Mouse (Mus musculus) mouse embryonic stem cell (cell line): ENCODE data around the gene Tnrc6a.

Experiments used
- in situ Hi-C, 2 experiments: fragments of 300-500 bp; cut with MboI; formaldehyde crosslinking; loops; 1 replicate in 1 of 2; 3 replicates in 1 of 2; pipeline ENCODE4 v1.14.3; 2019 to 2020; ENCODE audit warnings: low sequenced_read_pairs in 2 of 2, low pct_unique_long_range_greater_than_20kb in 1 of 2, mixed read lengths in 1 of 2; ENCODE audit not compliant: unreplicated experiment in 1 of 2

Gene Tnrc6a

DNA sequence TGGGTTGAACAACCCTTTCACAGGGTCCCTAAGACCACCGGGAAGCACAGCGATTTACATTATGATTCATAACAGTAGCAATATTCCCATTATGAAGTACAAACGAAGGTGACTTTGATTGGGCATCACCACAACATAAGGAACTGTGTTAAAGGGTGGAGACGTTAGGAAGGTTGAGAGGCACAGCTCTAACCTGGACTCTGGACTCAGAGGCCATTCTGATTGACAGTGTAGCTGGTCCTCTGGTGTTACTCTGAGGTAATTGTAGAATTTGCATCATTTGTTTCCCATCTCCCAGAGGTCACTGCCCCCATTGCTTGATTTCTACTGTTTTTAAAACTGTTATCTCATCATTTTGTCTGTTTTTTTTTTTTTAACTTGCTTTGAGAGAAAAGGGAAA is 6.5 kb upstream of the Tnrc6a start:
- in situ Hi-C loops, result no loop called here

- in situ Hi-C loops, result no loop called here
Measured at GRCm38 (mm10) chr7:123120516-123120915, 3.2 kb upstream of the Tnrc6a start.

- in situ Hi-C loops, result no loop called here
Measured at GRCm38 (mm10) chr7:123124299-123124716, 623 bp downstream of the Tnrc6a start.

- in situ Hi-C loops, result no loop called here
Measured at GRCm38 (mm10) chr7:123124735-123125181, 1.1 kb downstream of the Tnrc6a start.

- in situ Hi-C loops, result no loop called here
Measured at GRCm38 (mm10) chr7:123126056-123126455, 2.4 kb downstream of the Tnrc6a start.

DNA sequence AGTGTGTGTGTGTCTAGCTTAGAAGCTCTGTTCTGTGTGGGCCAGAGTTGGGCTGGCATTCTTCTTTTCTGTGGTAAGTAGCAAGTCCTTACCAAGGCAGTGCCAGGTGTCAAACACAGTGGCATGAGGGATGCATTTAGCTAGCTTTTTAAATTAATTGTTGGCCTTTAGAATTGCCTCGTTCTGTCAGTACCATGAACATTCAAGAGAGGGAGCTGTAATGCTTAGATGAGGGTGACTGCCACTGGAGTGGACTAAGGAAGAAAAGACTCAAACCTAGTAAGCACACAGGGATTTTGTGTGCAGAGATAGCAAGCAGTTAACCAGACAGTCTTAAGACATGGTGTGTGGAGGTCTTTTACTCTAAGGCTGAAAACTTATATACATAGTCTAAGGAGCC is 3.6 kb downstream of the Tnrc6a start:
- in situ Hi-C loops, result no loop called here

- in situ Hi-C loops, result no loop called here
Measured at GRCm38 (mm10) chr7:123127981-123128380, 4.3 kb downstream of the Tnrc6a start.

- in situ Hi-C loops, result no loop called here
Measured at GRCm38 (mm10) chr7:123129061-123129460, 5.4 kb downstream of the Tnrc6a start.

DNA sequence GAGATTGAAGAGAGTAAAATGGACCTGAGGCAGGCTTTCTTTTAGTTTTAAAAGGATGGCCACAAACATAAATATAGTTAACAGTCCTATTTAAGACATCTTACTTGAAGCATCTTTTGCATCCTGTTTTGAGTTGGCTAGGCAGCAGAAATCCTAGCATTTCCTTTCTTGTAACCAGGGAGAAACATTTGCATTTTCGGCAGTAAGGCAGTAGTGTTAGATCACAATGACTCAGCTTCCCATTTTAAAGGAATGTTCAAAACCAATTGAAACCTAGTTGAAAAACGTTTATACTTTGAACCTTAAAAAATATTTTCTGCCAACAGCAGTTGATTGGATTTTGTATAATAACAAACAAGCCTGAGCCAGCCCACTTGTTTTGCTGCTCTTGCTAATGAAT is 6.5 kb downstream of the Tnrc6a start:
- in situ Hi-C loops, result no loop called here

- in situ Hi-C loops, result no loop called here
Measured at GRCm38 (mm10) chr7:123132401-123132800, 8.7 kb downstream of the Tnrc6a start.

DNA sequence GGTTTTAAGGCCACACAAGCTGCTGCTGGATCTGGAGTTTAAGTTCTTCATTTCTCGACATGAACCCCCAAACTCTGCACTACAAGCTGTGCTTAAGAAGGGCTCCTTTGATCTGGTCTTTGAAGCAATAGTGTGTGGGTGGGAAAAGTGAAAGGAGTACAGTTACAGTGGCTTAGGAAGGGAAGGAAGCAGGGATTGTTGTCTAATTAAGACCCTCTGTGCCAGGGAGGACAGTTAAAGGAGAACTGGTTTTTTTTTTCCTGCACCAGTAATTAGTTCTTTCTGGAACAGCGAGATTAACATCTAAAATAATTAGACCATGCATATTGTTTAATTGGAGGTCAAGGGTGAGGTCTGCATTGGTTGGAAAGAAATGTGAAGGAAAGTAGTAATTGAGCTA is 11.2 kb downstream of the Tnrc6a start:
- in situ Hi-C loops, result no loop called here

DNA sequence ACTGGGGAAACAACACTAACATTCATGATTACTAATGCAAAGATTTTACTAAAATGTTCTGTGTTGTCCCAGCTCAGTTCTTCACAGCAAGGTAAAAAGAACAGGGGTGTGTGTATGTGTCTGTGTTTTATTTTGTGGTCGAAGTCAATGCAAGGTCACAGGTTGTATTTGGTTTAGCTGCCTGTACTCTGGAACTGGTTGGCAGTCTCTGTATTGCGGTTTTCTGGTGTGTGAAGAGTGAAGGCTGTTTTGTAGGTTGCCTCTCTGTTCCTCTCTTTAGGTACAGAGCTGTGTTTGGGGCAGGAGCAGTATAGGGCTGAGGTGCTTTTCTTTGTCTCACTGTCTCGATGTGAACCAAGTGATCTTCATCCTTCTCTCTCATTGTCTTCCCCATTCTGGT is 12.0 kb downstream of the Tnrc6a start:
- in situ Hi-C loops, result no loop called here

DNA sequence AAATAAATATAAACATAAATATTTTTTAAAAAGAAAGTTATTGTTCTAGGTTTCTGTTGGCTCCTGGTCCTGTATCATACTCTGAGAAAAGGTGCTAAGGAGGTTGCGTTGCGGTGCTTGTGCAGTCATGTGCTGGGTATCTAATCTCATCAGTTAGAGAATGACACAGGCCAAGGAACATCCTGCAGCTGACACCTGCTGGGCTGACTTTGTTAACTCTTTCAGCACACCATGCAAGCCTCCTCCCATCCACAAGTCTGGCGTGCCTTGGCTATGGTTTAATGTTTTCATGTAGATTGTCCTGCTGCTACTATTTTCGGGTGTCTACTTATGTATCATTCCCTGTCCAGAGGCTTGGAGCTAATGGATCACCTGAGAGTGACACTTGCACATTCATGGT is 14.3 kb downstream of the Tnrc6a start:
- in situ Hi-C loops, result no loop called here

DNA sequence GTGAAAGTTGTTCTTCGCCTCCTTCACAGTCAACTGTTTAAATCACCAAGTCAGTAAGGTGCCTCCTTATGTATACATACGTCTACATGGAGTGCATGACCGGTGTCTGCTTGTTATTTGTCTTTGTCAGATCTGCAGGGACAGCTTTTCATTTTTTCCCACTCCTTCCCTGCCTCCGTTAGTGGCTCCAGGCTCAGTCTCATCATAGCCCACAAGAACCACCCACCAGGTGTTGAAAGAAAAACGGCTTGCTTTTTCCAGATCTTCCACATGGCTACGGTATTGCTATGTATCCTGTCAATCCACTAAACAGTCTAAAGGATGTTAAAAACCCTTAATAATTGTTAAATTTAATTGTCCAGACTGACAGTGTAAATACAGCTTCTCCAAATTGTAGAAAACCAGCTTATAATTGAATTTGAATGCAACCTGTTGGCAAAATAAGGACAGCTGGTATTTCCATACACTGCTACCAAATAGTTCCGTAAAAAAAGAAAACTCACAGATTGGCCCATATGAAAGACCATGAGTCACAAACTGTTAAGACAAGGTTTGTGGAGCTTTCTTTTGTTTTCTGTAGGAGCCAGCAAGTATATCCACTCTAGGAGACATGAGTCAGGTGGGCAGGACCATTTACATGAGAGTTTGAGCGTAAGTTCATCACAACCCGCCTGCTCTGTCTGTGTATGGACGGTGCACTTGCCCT is 22.6 kb downstream of the Tnrc6a start:
- in situ Hi-C loops, result no loop called here

GRCm38 (mm10) chr7:123147787-123148186 is 24.1 kb downstream of the Tnrc6a start:
- in situ Hi-C loops, result no loop called here

GRCm38 (mm10) chr7:123148935-123149334 is 25.2 kb downstream of the Tnrc6a start:
- in situ Hi-C loops, result no loop called here

GRCm38 (mm10) chr7:123162346-123162745 is 38.7 kb downstream of the Tnrc6a start:
- in situ Hi-C loops, result no loop called here

DNA sequence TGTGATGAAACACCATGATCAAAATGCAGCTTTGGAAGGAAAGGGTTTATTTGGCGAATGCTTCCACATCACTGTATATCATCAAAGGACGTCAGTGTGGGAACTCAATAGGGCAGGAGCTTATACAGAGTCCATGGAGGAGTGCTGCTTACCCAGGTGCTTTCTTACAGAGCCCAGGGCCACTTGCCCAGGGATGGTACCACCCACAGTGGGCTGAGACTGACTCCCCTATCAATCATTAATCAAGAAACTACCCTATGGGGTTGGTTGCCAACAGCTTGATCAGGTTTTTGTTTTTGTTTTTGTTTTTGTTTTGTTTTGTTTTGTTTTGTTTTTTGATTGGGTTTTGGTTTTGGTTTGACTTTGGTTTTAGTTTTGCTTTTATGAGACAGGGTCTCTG is 43.8 kb downstream of the Tnrc6a start:
- in situ Hi-C loops, result no loop called here

DNA sequence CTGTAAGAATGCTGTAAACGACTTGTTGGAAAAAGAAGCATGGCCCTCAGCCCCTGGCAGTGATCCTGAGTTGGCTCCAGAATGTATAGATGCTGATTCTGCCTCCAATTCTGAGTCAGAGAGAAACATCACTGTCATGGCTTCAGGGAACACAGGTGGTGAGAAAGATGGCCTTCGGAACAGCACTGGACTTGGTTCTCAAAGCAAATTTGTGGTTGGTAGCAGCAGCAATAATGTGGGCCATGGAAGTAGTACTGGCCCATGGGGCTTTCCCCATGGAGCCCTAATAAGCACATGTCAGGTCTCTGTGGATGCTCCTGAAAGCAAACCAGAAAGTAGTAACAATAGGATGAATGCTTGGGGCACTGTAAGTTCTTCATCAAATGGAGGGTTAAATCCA is 45.9 kb downstream of the Tnrc6a start:
- in situ Hi-C loops, result no loop called here

- in situ Hi-C loops, result no loop called here
Measured at GRCm38 (mm10) chr7:123172101-123172500, 48.4 kb downstream of the Tnrc6a start.

DNA sequence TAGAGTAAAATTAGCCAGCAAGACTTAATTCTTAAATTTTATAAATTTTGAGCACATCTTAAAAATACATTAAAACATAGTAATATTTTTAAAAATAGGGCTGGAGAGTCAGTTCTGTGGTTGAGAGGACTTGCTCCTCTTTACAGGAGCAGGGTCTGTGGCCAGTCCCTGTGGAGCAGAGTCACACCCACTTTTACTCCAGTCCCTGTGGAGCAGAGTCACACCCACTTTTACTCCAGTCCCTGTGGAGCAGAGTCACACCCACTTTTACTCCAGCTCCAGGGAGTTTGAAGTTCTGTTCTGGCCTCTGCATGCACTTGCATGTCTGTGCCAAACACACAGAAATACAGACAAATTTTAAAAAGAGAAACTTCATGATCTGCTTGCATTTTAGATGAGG is 53.5 kb downstream of the Tnrc6a start:
- in situ Hi-C loops, result loop anchor here (25.0 kb wide), 2 partner anchors 165 to 190 kb away; no protein-coding TSS in a partner anchor
